Mouse (Mus musculus): ENCODE measurements around the gene Preb.

DNA sequence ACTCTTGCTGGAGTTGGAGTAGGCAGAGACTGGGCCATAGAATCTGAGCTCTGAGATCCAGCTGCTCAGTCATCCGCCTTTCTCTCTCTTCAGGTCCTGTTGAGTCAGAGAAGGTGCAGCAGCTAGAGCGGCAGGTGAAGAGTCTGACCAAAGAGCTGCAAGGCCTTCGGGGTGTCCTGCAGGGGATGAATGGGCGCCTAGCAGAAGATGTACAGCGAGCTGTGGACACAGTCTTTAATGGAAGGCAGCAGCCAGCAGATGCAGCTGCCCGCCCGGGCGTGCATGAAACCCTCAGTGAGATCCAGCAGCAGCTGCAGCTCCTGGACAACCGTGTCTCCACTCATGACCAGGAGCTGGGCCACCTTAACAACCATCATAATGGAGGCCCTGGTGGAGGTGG lies 43.3 kb downstream of the Preb start:
- TF ChIP-seq POLR2A (IDR thresholded peaks at IDR 0.05; ENCODE audit: insufficient read depth, low read depth, low read length) (no peak), EP300 (IDR thresholded peaks at IDR 0.05; ENCODE audit: insufficient read depth, low read depth, low read length) (no peak), CTCF (IDR thresholded peaks at IDR 0.05) (no peak)
